Mouse (Mus musculus): ENCODE measurements around the gene Itgad. TPM values are rescaled to one million over a fixed set of nuclear protein-coding genes. Genes with fewer than 3 reads are reported as not detected.
A peak's percentile ranks its signal among the peaks of the same experiment; 100 is the strongest.
"Not testable (repeated sequence)": the region's sequence is repeated elsewhere in the genome, so short reads cannot be mapped to it uniquely, and the experiment has no call there.

Itgad gene
- polyA plus RNA-seq, 1 experiment, result 21.1 TPM

- TF ChIP-seq CTCF (IDR thresholded peaks at IDR 0.05; ENCODE audit: control insufficient read depth, insufficient read depth, insufficient replicate concordance, low read depth, low read length) (no peak), POLR2A (IDR thresholded peaks at IDR 0.05; ENCODE audit: control insufficient read depth, low read depth, low read length) (no peak)
- Histone ChIP-seq H3K36me3 (ENCODE audit: control insufficient read depth, insufficient read depth, low read length) (no peaks in the 10 kb centered on the region), H3K27ac (ENCODE audit: control insufficient read depth, insufficient read depth, low read depth, low read length) (no peak overlapping the region), H3K4me3 (ENCODE audit: control insufficient read depth, low read depth, low read length) (no peak overlapping the region), H3K27me3 (ENCODE audit: control insufficient read depth, insufficient read depth, low read length) (no peaks in the 10 kb centered on the region), H3K4me1 (ENCODE audit: control insufficient read depth, insufficient read depth, low read length) (peaks cover 9% of the 10 kb centered on the region)
Observed at GRCm38 (mm10) chr7:128150970-128151369, 3.2 kb upstream of the Itgad start.

GRCm38 (mm10) chr7:128154924-128155323 is 748 bp downstream of the Itgad start:
- Histone ChIP-seq H3K4me3 (ENCODE audit: control insufficient read depth, low read depth, low read length) (peak overlapping the region; percentile 68), H3K4me1 (ENCODE audit: control insufficient read depth, insufficient read depth, low read length) (peaks cover 9% of the 10 kb centered on the region), H3K27me3 (ENCODE audit: control insufficient read depth, insufficient read depth, low read length) (no peaks in the 10 kb centered on the region), H3K27ac (ENCODE audit: control insufficient read depth, insufficient read depth, low read depth, low read length) (0 out of 2 replicates have a peak overlapping the region, but pooled peaks have one; percentile 8), H3K36me3 (ENCODE audit: control insufficient read depth, insufficient read depth, low read length) (no peaks in the 10 kb centered on the region)
- TF ChIP-seq CTCF (IDR thresholded peaks at IDR 0.05; ENCODE audit: control insufficient read depth, insufficient read depth, insufficient replicate concordance, low read depth, low read length), result no peak
- no peak for TF ChIP-seq POLR2A (IDR thresholded peaks at IDR 0.05; ENCODE audit: control insufficient read depth, low read depth, low read length)

- H3K27me3 ChIP-seq (ENCODE audit: control insufficient read depth, insufficient read depth, low read length); H3K4me3 ChIP-seq (ENCODE audit: control insufficient read depth, low read depth, low read length); H3K27ac ChIP-seq (ENCODE audit: control insufficient read depth, insufficient read depth, low read depth, low read length); H3K4me1 ChIP-seq (ENCODE audit: control insufficient read depth, insufficient read depth, low read length); H3K36me3 ChIP-seq (ENCODE audit: control insufficient read depth, insufficient read depth, low read length): not testable (repeated sequence)
Observed at GRCm38 (mm10) chr7:128158688-128159354, 4.6 kb downstream of the Itgad start.

- H3K36me3 ChIP-seq (ENCODE audit: control insufficient read depth, insufficient read depth, low read length), result no peaks in the 10 kb centered on the region
- H3K4me3 ChIP-seq (ENCODE audit: control insufficient read depth, low read depth, low read length), result no peak overlapping the region
- TF ChIP-seq CTCF (IDR thresholded peaks at IDR 0.05; ENCODE audit: control insufficient read depth, insufficient read depth, insufficient replicate concordance, low read depth, low read length) (no peak), POLR2A (IDR thresholded peaks at IDR 0.05; ENCODE audit: control insufficient read depth, low read depth, low read length) (no peak)
- H3K27me3 ChIP-seq (ENCODE audit: control insufficient read depth, insufficient read depth, low read length), result no peaks in the 10 kb centered on the region
- H3K4me1 ChIP-seq (ENCODE audit: control insufficient read depth, insufficient read depth, low read length), result no peaks in the 10 kb centered on the region
- no peak overlapping the region for H3K27ac ChIP-seq (ENCODE audit: control insufficient read depth, insufficient read depth, low read depth, low read length)
Observed at GRCm38 (mm10) chr7:128164001-128164400, 9.8 kb downstream of the Itgad start.

- no peaks in the 10 kb centered on the region for H3K36me3 ChIP-seq (ENCODE audit: control insufficient read depth, insufficient read depth, low read length)
- no peak overlapping the region for H3K27ac ChIP-seq (ENCODE audit: control insufficient read depth, insufficient read depth, low read depth, low read length)
- H3K27me3 ChIP-seq (ENCODE audit: control insufficient read depth, insufficient read depth, low read length), result no peaks in the 10 kb centered on the region
- H3K4me1 ChIP-seq (ENCODE audit: control insufficient read depth, insufficient read depth, low read length), result no peaks in the 10 kb centered on the region
- no peak overlapping the region for H3K4me3 ChIP-seq (ENCODE audit: control insufficient read depth, low read depth, low read length)
- TF ChIP-seq POLR2A (IDR thresholded peaks at IDR 0.05; ENCODE audit: control insufficient read depth, low read depth, low read length), result no peak
- no peak for TF ChIP-seq CTCF (IDR thresholded peaks at IDR 0.05; ENCODE audit: control insufficient read depth, insufficient read depth, insufficient replicate concordance, low read depth, low read length)
Observed at GRCm38 (mm10) chr7:128166391-128166790, 12.2 kb downstream of the Itgad start.

- H3K4me3 ChIP-seq (ENCODE audit: control insufficient read depth, low read depth, low read length), result no peak overlapping the region
- TF ChIP-seq CTCF (IDR thresholded peaks at IDR 0.05; ENCODE audit: control insufficient read depth, insufficient read depth, insufficient replicate concordance, low read depth, low read length), result no peak
- TF ChIP-seq POLR2A (IDR thresholded peaks at IDR 0.05; ENCODE audit: control insufficient read depth, low read depth, low read length), result no peak
- no peaks in the 10 kb centered on the region for H3K27me3 ChIP-seq (ENCODE audit: control insufficient read depth, insufficient read depth, low read length)
- no peaks in the 10 kb centered on the region for H3K36me3 ChIP-seq (ENCODE audit: control insufficient read depth, insufficient read depth, low read length)
- H3K4me1 ChIP-seq (ENCODE audit: control insufficient read depth, insufficient read depth, low read length), result no peaks in the 10 kb centered on the region
- H3K27ac ChIP-seq (ENCODE audit: control insufficient read depth, insufficient read depth, low read depth, low read length), result no peak overlapping the region
Observed at GRCm38 (mm10) chr7:128169996-128170395, 15.8 kb downstream of the Itgad start.

GRCm38 (mm10) chr7:128178385-128178784 is 24.2 kb downstream of the Itgad start:
- Histone ChIP-seq H3K27me3 (ENCODE audit: control insufficient read depth, insufficient read depth, low read length) (no peaks in the 10 kb centered on the region), H3K4me3 (ENCODE audit: control insufficient read depth, low read depth, low read length) (no peak overlapping the region), H3K27ac (ENCODE audit: control insufficient read depth, insufficient read depth, low read depth, low read length) (no peak overlapping the region), H3K4me1 (ENCODE audit: control insufficient read depth, insufficient read depth, low read length) (no peaks in the 10 kb centered on the region; the same call in 1 of the 2 replicates), H3K36me3 (ENCODE audit: control insufficient read depth, insufficient read depth, low read length) (no peaks in the 10 kb centered on the region)
- TF ChIP-seq POLR2A (IDR thresholded peaks at IDR 0.05; ENCODE audit: control insufficient read depth, low read depth, low read length) (no peak), CTCF (IDR thresholded peaks at IDR 0.05; ENCODE audit: control insufficient read depth, insufficient read depth, insufficient replicate concordance, low read depth, low read length) (no peak)

- H3K27me3 ChIP-seq (ENCODE audit: control insufficient read depth, insufficient read depth, low read length), result no peaks in the 10 kb centered on the region
- H3K27ac ChIP-seq (ENCODE audit: control insufficient read depth, insufficient read depth, low read depth, low read length), result no peak overlapping the region
- no peaks in the 10 kb centered on the region for H3K36me3 ChIP-seq (ENCODE audit: control insufficient read depth, insufficient read depth, low read length)
- no peak overlapping the region for H3K4me3 ChIP-seq (ENCODE audit: control insufficient read depth, low read depth, low read length)
- no peaks in the 10 kb centered on the region; the same call in 1 of the 2 replicates for H3K4me1 ChIP-seq (ENCODE audit: control insufficient read depth, insufficient read depth, low read length)
- TF ChIP-seq CTCF (IDR thresholded peaks at IDR 0.05; ENCODE audit: control insufficient read depth, insufficient read depth, insufficient replicate concordance, low read depth, low read length), result no peak
- no peak for TF ChIP-seq POLR2A (IDR thresholded peaks at IDR 0.05; ENCODE audit: control insufficient read depth, low read depth, low read length)
Observed at GRCm38 (mm10) chr7:128180126-128180525, 25.9 kb downstream of the Itgad start.
